Mouse (Mus musculus) hindbrain, embryonic 10.5 days (tissue): ENCODE data around the gene Slco3a1. TPM values are rescaled to one million over a fixed set of nuclear protein-coding genes. Genes with fewer than 3 reads are reported as not detected.

Source experiments
- DNase-seq: peaks from one replicate; pipeline ENCODE4 v3.0.0-alpha.2; 2017; ENCODE audit warnings: low spot score
- H3K27ac ChIP-seq: fragments of 300-500 bp; sonication (generic); 2 replicates; pipeline ENCODE4 v1.5.1; 2016; ENCODE audit warnings: mild to moderate bottlenecking, moderate library complexity
- H3K27me3 ChIP-seq: fragments of 300-500 bp; sonication (generic); 2 replicates; pipeline ENCODE4 v1.6.1; 2016; ENCODE audit warnings: mild to moderate bottlenecking; ENCODE audit not compliant: poor library complexity, insufficient read depth, severe bottlenecking
- H3K36me3 ChIP-seq: fragments of 300-500 bp; sonication (generic); 2 replicates; pipeline ENCODE4 v1.6.1; 2016; ENCODE audit warnings: mild to moderate bottlenecking, moderate library complexity
- H3K4me1 ChIP-seq: fragments of 300-500 bp; sonication (generic); replicated peaks from 2 replicates; pipeline ENCODE4 v1.6.1; 2016; ENCODE audit warnings: mild to moderate bottlenecking
- H3K4me3 ChIP-seq: fragments of 300-500 bp; sonication (generic); 2 replicates; pipeline ENCODE4 v1.5.1; 2016; ENCODE audit warnings: mild to moderate bottlenecking, moderate library complexity
- H3K9me3 ChIP-seq: fragments of 300-500 bp; sonication (generic); 2 replicates; pipeline ENCODE4 v1.6.1; 2016; ENCODE audit warnings: mild to moderate bottlenecking, moderate library complexity
- WGBS: fragments of 180-500 bp; shearing (Covaris S2); methylation state at CpG from one replicate; pipeline ENCODE4 v1.1.7; 2016; 5-methylcytosine and 5-hydroxymethylcytosine counted together
- polyA plus RNA-seq: library from polyadenylated mRNA; unstranded; fragments of >200 nt; fragmentation: Nextera tagmentation; extraction: Ambion mirVana; gene quantifications from 2 replicates; pipeline ENCODE4 v1.2.1, GENCODE M21; 2016

Gene Slco3a1
- polyA plus RNA-seq, 1 experiment from 2014 or later: 10.1 TPM

DNA sequence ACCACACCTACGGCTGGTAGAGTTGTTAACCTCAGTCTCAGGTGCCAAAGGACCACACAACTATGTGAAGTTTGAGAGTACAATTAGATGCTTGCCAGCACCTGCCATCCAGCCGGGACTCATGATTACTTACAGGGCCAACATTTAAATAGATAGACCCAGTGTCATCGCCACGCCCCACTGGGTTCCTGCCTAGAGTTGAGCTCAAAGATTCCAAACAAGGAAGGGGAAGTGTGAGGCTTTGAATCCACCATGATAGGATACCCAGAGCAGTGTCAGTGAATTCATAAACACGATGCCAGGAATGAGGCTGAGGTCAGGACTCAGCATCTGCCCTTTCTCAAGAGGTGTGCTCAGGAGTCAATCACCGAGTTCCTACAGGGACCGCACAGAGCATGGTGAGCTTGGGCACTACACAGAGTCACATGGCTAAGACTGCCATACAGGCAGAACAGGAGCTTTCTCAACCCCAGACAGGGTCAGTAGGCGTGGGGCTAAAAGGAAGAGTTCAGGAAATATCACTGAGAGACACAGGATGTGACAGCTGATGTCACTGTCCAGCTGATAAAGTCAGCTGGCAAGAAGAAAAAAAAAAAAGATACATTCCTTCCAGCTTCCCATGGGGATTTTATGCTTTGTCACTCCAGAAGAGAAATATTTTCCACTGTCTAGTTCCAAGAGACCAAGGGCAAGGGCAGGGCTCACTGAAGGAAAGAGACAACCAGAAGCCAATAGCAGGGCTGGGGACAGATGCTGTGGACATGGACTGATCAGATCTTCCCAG, 30.2 kb downstream of the Slco3a1 start:
- H3K4me3 ChIP-seq: no peak overlapping the region
- 89% methylated on average over 8 of the region's 8 CpGs for WGBS
- no peaks in the 10 kb centered on the region for H3K9me3 ChIP-seq
- peaks cover 13% of the 10 kb centered on the region for H3K4me1 ChIP-seq
- no peaks in the 10 kb centered on the region for H3K36me3 ChIP-seq
- H3K27ac ChIP-seq: no peak overlapping the region
- DNase-seq: no peak
- H3K27me3 ChIP-seq: peaks cover 68% of the 10 kb centered on the region

GRCm38 (mm10) chr7:74523086-74523485, 31.5 kb downstream of the Slco3a1 start:
- H3K36me3 ChIP-seq: no peaks in the 10 kb centered on the region
- 42% methylated on average over 4 of the region's 4 CpGs for WGBS
- peak; percentile 38 for DNase-seq

GRCm38 (mm10) chr7:74522260-74522659, 32.3 kb downstream of the Slco3a1 start:
- 84% methylated on average over 4 of the region's 4 CpGs for whole genome bisulfite sequencing
- no peaks in the 10 kb centered on the region for H3K9me3 ChIP-seq

More at GRCm38 (mm10) chr7:74523086-74523485, 31.5 kb downstream of the Slco3a1 start:
- Histone ChIP-seq H3K9me3 (no peaks in the 10 kb centered on the region), H3K4me1 (peaks cover 13% of the 10 kb centered on the region), H3K4me3 (no peak overlapping the region), H3K27me3 (peaks cover 78% of the 10 kb centered on the region), H3K27ac (no peak overlapping the region)

GRCm38 (mm10) chr7:74519386-74519785, 35.2 kb downstream of the Slco3a1 start:
- no peaks in the 10 kb centered on the region for H3K9me3 ChIP-seq
- peaks cover 49% of the 10 kb centered on the region for H3K27me3 ChIP-seq
- no peak for DNase-seq
- H3K4me1 ChIP-seq: peaks cover 12% of the 10 kb centered on the region
- no peak overlapping the region for H3K4me3 ChIP-seq
- no peak overlapping the region for H3K27ac ChIP-seq
- no peaks in the 10 kb centered on the region for H3K36me3 ChIP-seq
- WGBS: 79% methylated on average over 6 of the region's 6 CpGs

More at GRCm38 (mm10) chr7:74522260-74522659, 32.3 kb downstream of the Slco3a1 start:
- H3K4me1 ChIP-seq: peaks cover 13% of the 10 kb centered on the region
- no peak for DNase-seq
- 0 out of 2 replicates have a peak overlapping the region, but pooled peaks have one; percentile 45 for H3K27ac ChIP-seq
- no peak overlapping the region for H3K4me3 ChIP-seq
- H3K27me3 ChIP-seq: peaks cover 73% of the 10 kb centered on the region
- H3K36me3 ChIP-seq: no peaks in the 10 kb centered on the region

DNA sequence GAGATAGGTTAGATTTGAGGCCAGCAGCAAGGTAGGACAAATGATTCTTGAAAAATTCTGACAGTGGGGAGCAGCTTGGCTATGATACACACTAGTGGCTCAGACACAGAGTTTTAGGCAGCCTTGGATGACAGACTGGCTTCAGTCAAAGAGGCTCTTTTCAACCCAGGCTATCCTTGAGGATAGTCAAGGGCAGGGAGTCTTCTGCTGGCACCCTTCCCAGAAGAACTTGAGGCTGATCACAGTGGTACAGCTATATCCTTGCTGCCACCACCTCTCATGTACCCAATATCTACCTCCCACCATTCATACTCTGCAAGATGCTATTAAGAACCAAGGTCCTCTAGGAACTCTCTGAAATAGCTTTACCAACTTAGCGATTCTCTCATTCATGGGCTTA, 35.8 kb downstream of the Slco3a1 start:
- DNase-seq: no peak
- H3K27me3 ChIP-seq: peaks cover 43% of the 10 kb centered on the region
- H3K36me3 ChIP-seq: no peaks in the 10 kb centered on the region
- WGBS: 97% methylated on average over 1 of the region's 1 CpGs
- no peak overlapping the region for H3K4me3 ChIP-seq
- no peak overlapping the region for H3K27ac ChIP-seq
- H3K4me1 ChIP-seq: peaks cover 10% of the 10 kb centered on the region
- no peaks in the 10 kb centered on the region for H3K9me3 ChIP-seq

- no peak overlapping the region for H3K4me3 ChIP-seq
- peaks cover 9% of the 10 kb centered on the region for H3K4me1 ChIP-seq
- no peaks in the 10 kb centered on the region for H3K36me3 ChIP-seq
- H3K9me3 ChIP-seq: no peaks in the 10 kb centered on the region
- no peak overlapping the region for H3K27ac ChIP-seq
- no peak for DNase-seq
- WGBS: 88% methylated on average over 5 of the region's 5 CpGs
- peaks cover 41% of the 10 kb centered on the region for H3K27me3 ChIP-seq
These were observed 36.3 kb downstream of the Slco3a1 start for GRCm38 (mm10) chr7:74518255-74518654.

GRCm38 (mm10) chr7:74510676-74511075, 43.9 kb downstream of the Slco3a1 start:
- no peak for DNase-seq
- Histone ChIP-seq H3K4me1 (0 out of 2 replicates have a peak, but pooled peaks cover 3% of the 10 kb centered on the region), H3K27me3 (peaks cover 16% of the 10 kb centered on the region; the same call in 1 of the 2 replicates), H3K9me3 (no peaks in the 10 kb centered on the region), H3K4me3 (no peak overlapping the region), H3K36me3 (no peaks in the 10 kb centered on the region), H3K27ac (no peak overlapping the region)
- 85% methylated on average over 1 of the region's 1 CpGs for WGBS

DNA sequence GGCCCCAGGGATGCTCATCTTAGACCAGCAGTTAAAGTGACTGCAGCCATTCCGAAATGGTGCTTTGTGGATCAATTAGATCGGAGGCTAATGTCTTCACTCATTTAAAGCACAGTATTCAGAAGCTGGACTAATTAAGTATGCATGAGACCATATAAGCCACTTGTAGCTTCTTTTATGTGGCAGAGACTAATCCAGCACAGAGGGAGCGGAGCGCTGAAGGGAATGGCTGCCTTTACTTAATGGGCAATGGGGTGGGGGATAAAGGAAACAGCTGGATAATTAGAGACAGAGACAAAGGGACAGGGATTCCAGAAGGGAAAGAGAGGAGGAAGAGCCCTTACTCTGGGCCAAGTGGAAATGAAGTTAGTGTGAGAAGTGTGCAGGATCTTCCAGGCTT, 46.4 kb downstream of the Slco3a1 start:
- Histone ChIP-seq H3K36me3 (peaks cover 7% of the 10 kb centered on the region; the same call in 1 of the 2 replicates), H3K4me3 (no peak overlapping the region), H3K27me3 (peaks cover 33% of the 10 kb centered on the region), H3K4me1 (0 out of 2 replicates have a peak, but pooled peaks cover 6% of the 10 kb centered on the region), H3K27ac (no peak overlapping the region), H3K9me3 (0 out of 2 replicates have a peak, but pooled peaks cover 3% of the 10 kb centered on the region)
- DNase-seq: no peak
- WGBS: 77% methylated on average over 4 of the region's 4 CpGs

DNA sequence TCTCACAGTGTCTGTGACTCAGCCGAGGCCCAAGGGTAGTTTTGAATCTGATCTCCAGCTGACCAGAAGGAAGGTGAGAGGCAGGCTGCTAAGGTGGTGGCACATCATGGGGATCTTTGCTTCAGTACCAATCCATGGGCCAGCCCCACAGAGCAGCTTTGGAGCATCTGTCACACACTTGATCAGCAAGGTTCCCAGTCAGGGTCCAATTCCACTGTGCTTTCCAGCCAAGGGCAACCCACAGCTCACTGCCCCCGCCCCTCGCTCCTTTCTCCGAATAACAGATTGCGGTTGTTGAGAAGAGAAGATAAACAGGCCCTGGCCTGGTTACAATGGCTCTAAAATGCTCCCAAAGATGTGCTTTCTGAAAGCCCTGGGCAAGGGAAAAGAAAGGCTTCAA, 47.7 kb downstream of the Slco3a1 start:
- Histone ChIP-seq H3K27me3 (peaks cover 42% of the 10 kb centered on the region), H3K27ac (no peak overlapping the region), H3K9me3 (0 out of 2 replicates have a peak, but pooled peaks cover 3% of the 10 kb centered on the region), H3K4me1 (0 out of 2 replicates have a peak, but pooled peaks cover 6% of the 10 kb centered on the region), H3K36me3 (peaks cover 7% of the 10 kb centered on the region; the same call in 1 of the 2 replicates), H3K4me3 (no peak overlapping the region)
- no peak for DNase-seq
- WGBS: 86% methylated on average over 5 of the region's 5 CpGs

- 83% methylated on average over 10 of the region's 10 CpGs for WGBS
- Histone ChIP-seq H3K4me1 (peaks cover 11% of the 10 kb centered on the region; the same call in 1 of the 2 replicates), H3K9me3 (0 out of 2 replicates have a peak, but pooled peaks cover 3% of the 10 kb centered on the region), H3K4me3 (no peak overlapping the region), H3K27ac (no peak overlapping the region), H3K27me3 (peaks cover 42% of the 10 kb centered on the region), H3K36me3 (peaks cover 7% of the 10 kb centered on the region; the same call in 1 of the 2 replicates)
- DNase-seq: no peak
These were observed 48.9 kb downstream of the Slco3a1 start for GRCm38 (mm10) chr7:74505635-74506034.

GRCm38 (mm10) chr7:74501187-74501586, 53.4 kb downstream of the Slco3a1 start:
- Histone ChIP-seq H3K27ac (no peak overlapping the region), H3K9me3 (0 out of 2 replicates have a peak, but pooled peaks cover 3% of the 10 kb centered on the region), H3K4me1 (peaks cover 11% of the 10 kb centered on the region; the same call in 1 of the 2 replicates), H3K27me3 (peaks cover 59% of the 10 kb centered on the region), H3K4me3 (no peak overlapping the region), H3K36me3 (peaks cover 7% of the 10 kb centered on the region; the same call in 1 of the 2 replicates)
- peak; percentile 40 for DNase-seq
- WGBS: 32% methylated on average over 10 of the region's 10 CpGs

GRCm38 (mm10) chr7:74499470-74499869, 55.1 kb downstream of the Slco3a1 start:
- Histone ChIP-seq H3K36me3 (peaks cover 6% of the 10 kb centered on the region; the same call in 1 of the 2 replicates), H3K27me3 (peaks cover 55% of the 10 kb centered on the region), H3K9me3 (0 out of 2 replicates have a peak, but pooled peaks cover 3% of the 10 kb centered on the region), H3K27ac (no peak overlapping the region), H3K4me3 (no peak overlapping the region), H3K4me1 (peaks cover 5% of the 10 kb centered on the region; the same call in 1 of the 2 replicates)
- WGBS: 89% methylated on average over 5 of the region's 5 CpGs
- DNase-seq: no peak
